Mouse (Mus musculus) embryonic facial prominence, embryonic 14.5 days (tissue): Measurements from ENCODE around the gene Cbr4. TPM values are rescaled to one million over a fixed set of nuclear protein-coding genes. Genes with fewer than 3 reads are reported as not detected.
A peak's percentile ranks its signal among the peaks of the same experiment; 100 is the strongest.

ENCODE experiments used
- ATAC-seq: fragments of 200-750 bp; cut with Nextera tagmentation; 2 replicates; pipeline ENCODE4 v1.8.0; 2017; ENCODE audit warnings: low read depth, moderate number of reproducible peaks, moderate TSS enrichment
- DNase-seq: peaks from one replicate; pipeline ENCODE4 v3.0.0-alpha.2; 2015; ENCODE audit warnings: low spot score
- H3K27ac ChIP-seq: fragments of 300-500 bp; sonication (generic); replicated peaks from 2 replicates; pipeline ENCODE4 v1.5.1; 2014; ENCODE audit warnings: low read depth, mild to moderate bottlenecking, low read length, moderate library complexity
- H3K27me3 ChIP-seq: fragments of 300-500 bp; sonication (generic); replicated peaks from 2 replicates; pipeline ENCODE4 v1.6.1; 2014; ENCODE audit warnings: low read length; ENCODE audit not compliant: control insufficient read depth, insufficient read depth
- H3K36me3 ChIP-seq: fragments of 300-500 bp; sonication (generic); 2 replicates; pipeline ENCODE4 v1.6.1; 2014; ENCODE audit warnings: low read length, mixed read lengths; ENCODE audit not compliant: control insufficient read depth, insufficient read depth
- H3K4me1 ChIP-seq: fragments of 300-500 bp; sonication (generic); 2 replicates; pipeline ENCODE4 v1.6.1; 2014; ENCODE audit warnings: antibody characterized with exemption, low read length; ENCODE audit not compliant: control insufficient read depth, insufficient read depth
- H3K4me2 ChIP-seq: fragments of 300-500 bp; sonication (generic); 2 replicates; pipeline ENCODE4 v1.6.1; 2014; ENCODE audit warnings: low read depth, mild to moderate bottlenecking, low read length, moderate library complexity, mixed read lengths
- H3K4me3 ChIP-seq: fragments of 300-500 bp; sonication (generic); 2 replicates; pipeline ENCODE4 v1.5.1; 2014; ENCODE audit warnings: low read depth, mild to moderate bottlenecking, low read length
- H3K9ac ChIP-seq: fragments of 300-500 bp; sonication (generic); 2 replicates; pipeline ENCODE4 v1.6.1; 2014; ENCODE audit warnings: low read depth, mild to moderate bottlenecking, low read length, moderate library complexity, mixed read lengths
- H3K9me3 ChIP-seq: fragments of 300-500 bp; sonication (generic); 2 replicates; pipeline ENCODE4 v1.6.1; 2016; ENCODE audit warnings: low read length; ENCODE audit not compliant: control insufficient read depth
- WGBS: fragments of 180-500 bp; shearing (Covaris S2); extraction: QIAGEN DNeasy Blood & Tissue Kit; methylation state at CpG from one replicate; pipeline ENCODE4 v1.1.7; 2014; 5-methylcytosine and 5-hydroxymethylcytosine counted together
- polyA plus RNA-seq: library from polyadenylated mRNA; unstranded; fragments of >200 nt; fragmentation: Nextera tagmentation; extraction: Ambion mirVana; gene quantifications from 2 replicates; pipeline ENCODE4 v1.2.1, GENCODE M21; 2014

Gene Cbr4
- polyA plus RNA-seq, 1 experiment from 2014 or later = 31.3 TPM

DNA sequence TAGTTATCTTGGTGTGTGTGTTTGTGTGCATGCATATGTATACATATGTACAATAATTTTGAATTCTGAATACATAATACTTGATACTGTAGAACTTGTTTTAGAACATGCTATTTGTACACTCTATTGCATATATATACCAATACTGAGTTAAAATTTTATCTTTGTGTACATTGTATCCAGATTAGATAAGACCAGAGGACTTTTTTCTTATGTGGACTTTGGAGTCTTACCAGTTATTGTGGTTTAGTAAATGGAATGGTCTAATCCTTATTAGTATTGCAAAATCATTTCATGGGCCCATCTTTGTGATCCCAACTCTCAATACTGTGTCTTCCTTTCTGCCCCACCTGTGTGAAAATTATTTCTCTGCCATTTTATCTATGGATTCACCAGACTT is 14.7 kb downstream of the Cbr4 start:
- H3K4me1 ChIP-seq = no peaks in the 10 kb centered on the region
- no peak for ATAC-seq
- H3K27ac ChIP-seq = no peak overlapping the region
- no peak overlapping the region for H3K4me3 ChIP-seq
- DNase-seq = no peak
- H3K27me3 ChIP-seq = no peaks in the 10 kb centered on the region
- H3K9ac ChIP-seq = no peak overlapping the region
- 0 out of 2 replicates have a peak, but pooled peaks cover 9% of the 10 kb centered on the region for H3K36me3 ChIP-seq
- H3K4me2 ChIP-seq = no peak overlapping the region
- H3K9me3 ChIP-seq = no peaks in the 10 kb centered on the region

DNA sequence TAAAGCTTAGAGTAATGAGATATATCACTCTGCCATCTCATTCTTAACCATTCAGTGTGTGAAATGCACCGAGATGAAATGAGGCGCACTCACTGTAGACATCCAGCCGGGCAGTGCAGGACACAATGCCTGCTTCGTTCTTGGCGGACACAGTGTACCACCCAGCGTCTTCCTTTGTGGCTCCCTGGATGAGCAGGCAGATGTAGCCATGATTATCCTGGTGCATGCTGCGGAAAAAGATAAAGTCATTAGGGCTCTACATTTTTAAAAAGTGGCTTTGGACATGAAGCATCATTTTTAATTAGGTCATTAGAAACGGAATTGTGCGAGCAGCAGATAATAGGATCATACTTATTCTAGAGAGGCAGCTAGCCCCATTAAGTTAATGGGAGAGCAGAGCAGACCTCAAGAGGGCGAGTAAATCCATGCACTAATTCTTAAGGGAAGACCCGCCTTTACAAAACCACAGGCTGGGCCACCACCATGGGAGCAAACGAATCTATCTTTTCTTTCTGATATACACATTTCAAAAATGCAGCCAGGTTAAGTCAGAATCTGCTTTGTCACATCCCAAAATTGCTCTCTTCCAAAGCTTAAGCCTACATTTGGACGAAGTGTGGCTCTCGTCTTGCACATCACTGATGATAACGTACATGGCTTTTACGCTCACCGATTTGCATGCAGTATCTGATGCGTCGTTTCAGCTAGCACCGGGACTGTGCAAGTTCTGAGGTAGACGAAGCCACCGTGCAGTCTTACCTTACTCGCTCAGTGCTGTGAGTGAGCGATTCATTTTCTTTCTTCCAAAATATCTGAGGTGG is 27.8 kb downstream of the Cbr4 start:
- 89% methylated on average over 24 of the region's 24 CpGs for WGBS
- DNase-seq (peak; percentile 34), ATAC-seq (peak; percentile 47; the same call in 1 of the 2 replicates)
- Histone ChIP-seq H3K36me3 (peaks cover 85% of the 10 kb centered on the region), H3K27ac (no peak overlapping the region), H3K4me2 (no peak overlapping the region), H3K9me3 (no peaks in the 10 kb centered on the region), H3K27me3 (no peaks in the 10 kb centered on the region), H3K4me1 (no peaks in the 10 kb centered on the region), H3K9ac (no peak overlapping the region), H3K4me3 (no peak overlapping the region)

DNA sequence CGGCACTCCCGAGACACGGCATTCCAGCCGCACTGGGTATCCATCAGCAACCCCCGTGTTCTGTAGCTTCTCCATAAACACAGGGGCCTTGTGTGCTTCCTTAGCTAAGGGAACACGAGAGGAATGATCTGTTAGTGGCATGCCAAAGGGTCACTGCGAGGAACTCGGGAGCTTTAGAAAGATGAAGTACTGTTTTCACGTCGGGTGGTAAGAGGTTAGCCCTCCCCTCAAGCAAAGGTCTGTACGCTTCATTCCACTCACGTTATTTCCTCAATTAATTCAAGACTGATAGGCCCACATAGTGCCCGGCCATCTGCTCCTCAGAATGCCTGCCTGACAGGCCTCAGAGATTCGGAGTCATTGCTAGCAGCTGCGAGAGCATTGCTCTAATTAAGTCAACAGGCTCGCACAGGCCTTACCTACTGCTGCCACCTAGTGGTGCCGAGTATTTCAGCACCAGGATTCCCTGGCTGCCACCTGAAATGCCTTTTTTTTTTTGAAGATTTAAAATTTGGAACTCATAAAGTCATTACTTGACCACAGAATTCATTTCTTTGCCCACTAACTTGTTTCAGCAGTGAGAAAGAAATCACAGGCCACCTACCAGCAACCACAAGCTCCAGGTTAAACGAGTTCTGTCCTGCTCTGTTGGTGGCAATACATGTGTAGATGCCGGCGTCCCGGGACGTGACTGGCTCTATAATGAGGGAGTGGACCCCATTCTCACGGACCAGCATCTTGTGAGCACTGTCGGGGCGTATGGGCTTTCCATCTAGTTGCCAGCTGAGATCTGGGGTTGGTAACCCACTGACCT is 28.6 kb downstream of the Cbr4 start:
- peak; percentile 89 for ATAC-seq
- Histone ChIP-seq H3K36me3 (peaks cover 83% of the 10 kb centered on the region), H3K9me3 (no peaks in the 10 kb centered on the region), H3K4me3 (no peak overlapping the region), H3K4me2 (no peak overlapping the region), H3K27me3 (no peaks in the 10 kb centered on the region), H3K9ac (no peak overlapping the region), H3K4me1 (no peaks in the 10 kb centered on the region), H3K27ac (no peak overlapping the region)
- WGBS = 44% methylated on average over 25 of the region's 25 CpGs
- DNase-seq = peak; percentile 94

DNA sequence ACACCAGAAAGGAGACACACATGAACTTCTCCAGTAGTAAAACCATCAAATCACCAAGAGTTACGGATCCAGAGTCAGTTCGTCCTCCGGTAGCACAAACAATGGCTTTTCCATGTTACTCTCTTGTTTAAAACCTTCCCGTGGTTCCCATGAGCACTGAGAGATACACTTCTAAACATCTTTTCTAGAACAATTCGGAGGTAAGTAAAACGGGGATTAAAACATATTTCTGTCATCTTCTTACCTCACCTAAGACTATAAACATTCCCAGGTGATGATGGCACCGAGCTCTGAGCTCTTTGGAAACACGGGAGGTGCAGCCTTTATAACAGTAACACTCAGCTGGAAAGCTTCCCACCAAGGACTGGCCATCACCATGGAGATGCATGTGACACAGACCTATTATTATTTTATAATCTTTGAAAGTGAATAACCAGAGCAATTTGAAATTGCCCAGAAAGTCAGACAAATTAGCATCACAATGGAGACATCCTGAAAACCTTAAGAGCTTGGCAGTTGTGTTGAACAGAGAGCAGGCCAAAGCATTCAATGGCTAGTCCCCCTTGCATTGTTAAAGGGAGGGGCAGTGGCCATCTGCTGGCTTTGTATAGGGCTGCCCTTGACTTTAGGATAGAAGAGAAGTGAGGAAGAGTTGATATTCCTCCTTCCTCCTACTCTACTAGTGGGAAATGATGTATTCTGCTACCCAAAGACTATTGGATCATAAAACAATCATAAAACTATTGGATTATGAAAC is 29.4 kb downstream of the Cbr4 start:
- Histone ChIP-seq H3K27ac (no peak overlapping the region), H3K4me3 (no peak overlapping the region), H3K4me1 (no peaks in the 10 kb centered on the region), H3K9me3 (no peaks in the 10 kb centered on the region), H3K4me2 (no peak overlapping the region), H3K27me3 (no peaks in the 10 kb centered on the region), H3K9ac (no peak overlapping the region), H3K36me3 (peaks cover 83% of the 10 kb centered on the region)
- ATAC-seq = no peak
- no peak for DNase-seq
- WGBS = 78% methylated on average over 8 of the region's 8 CpGs

DNA sequence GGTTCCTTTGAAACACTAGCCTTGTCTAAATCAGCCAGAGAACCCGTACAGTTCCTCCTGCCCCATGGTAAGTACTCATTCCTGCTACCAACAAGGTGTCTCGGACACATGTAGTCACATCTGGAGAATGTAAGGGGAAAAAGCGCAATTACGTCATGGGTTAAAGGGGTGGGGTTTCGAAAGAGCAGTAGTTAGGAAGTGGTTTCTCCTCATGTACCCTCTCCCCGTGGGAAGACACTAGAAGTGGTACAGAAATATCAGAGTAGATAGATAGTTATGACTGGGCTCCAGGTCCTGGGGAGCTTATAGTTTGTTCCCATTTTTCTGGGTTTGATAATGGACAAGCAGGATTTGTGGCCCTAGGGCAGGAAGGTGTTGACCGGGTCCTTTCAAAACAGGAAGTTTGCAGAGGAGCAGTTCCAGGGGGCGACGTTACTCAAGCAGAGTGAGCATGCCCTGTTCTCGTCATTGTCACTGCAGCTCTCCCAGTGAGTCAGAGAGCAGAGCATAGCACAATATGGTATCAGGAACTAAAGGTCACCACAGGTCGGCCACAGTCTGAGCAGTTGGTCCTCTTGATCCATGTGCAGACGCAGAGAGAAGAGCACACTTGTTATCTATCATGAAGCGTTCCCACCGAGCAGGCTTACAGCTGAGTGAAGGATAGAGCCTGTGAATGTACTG is 30.1 kb downstream of the Cbr4 start:
- 64% methylated on average over 14 of the region's 14 CpGs for WGBS

DNA sequence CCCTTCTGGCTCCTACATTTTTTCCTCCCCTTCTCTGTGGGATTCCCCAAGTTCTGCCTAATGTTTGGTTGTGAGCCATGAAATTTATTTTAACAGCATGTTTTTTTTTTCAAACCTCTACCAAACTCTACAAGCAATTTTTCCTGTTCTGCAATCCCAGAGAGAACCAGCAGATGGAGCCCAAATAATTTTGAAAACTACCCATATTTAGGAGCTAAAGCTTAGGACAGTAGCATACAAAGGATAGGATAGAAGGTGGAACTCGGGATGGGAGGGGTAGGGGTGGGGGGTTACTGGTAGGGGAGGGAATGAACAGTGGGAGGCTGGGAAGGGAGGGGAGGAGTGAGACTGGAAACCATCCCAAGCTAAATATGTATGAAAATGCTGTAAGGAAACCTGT is 34.6 kb downstream of the Cbr4 start:
- Histone ChIP-seq H3K27ac (no peak overlapping the region), H3K9ac (no peak overlapping the region), H3K27me3 (no peaks in the 10 kb centered on the region), H3K4me1 (no peaks in the 10 kb centered on the region), H3K4me3 (no peak overlapping the region), H3K36me3 (peaks cover 76% of the 10 kb centered on the region), H3K4me2 (no peak overlapping the region), H3K9me3 (no peaks in the 10 kb centered on the region)
- no peak for ATAC-seq
- DNase-seq = no peak
- 3% methylated on average over 1 of the region's 1 CpGs for WGBS

More for the DNA sequence above, 30.1 kb downstream of the Cbr4 start:
- no peaks in the 10 kb centered on the region for H3K9me3 ChIP-seq
- no peak overlapping the region for H3K27ac ChIP-seq
- peaks cover 82% of the 10 kb centered on the region for H3K36me3 ChIP-seq
- no peaks in the 10 kb centered on the region for H3K4me1 ChIP-seq
- no peak overlapping the region for H3K4me3 ChIP-seq
- DNase-seq (no peak), ATAC-seq (no peak)
- no peaks in the 10 kb centered on the region for H3K27me3 ChIP-seq
- H3K9ac ChIP-seq = no peak overlapping the region
- no peak overlapping the region for H3K4me2 ChIP-seq

DNA sequence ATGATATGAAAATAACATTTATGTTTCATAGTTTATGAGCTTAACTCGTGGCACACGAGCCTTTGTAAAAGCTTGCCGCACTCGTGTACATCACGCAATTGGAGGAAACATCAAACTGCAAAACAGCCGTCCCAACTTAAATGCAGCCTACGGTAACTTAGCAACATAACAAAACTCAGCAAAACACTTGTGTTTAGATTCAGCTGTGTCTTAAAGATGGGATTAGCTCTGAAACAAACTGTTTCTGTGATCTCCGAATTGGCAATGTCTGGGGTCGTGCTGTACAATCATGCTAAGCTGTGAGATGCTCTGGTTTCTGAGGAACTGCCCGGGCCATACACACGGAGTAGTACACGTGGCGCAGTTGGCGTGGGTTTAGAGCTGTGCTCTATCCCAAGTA is 39.5 kb downstream of the Cbr4 start:
- Histone ChIP-seq H3K4me3 (no peak overlapping the region), H3K27ac (no peak overlapping the region), H3K36me3 (peaks cover 83% of the 10 kb centered on the region), H3K4me2 (no peak overlapping the region), H3K4me1 (no peaks in the 10 kb centered on the region), H3K9ac (no peak overlapping the region), H3K27me3 (no peaks in the 10 kb centered on the region), H3K9me3 (no peaks in the 10 kb centered on the region)
- WGBS = 78% methylated on average over 14 of the region's 14 CpGs
- DNase-seq (peak; percentile 56), ATAC-seq (no peak; the same call in 1 of the 2 replicates)

DNA sequence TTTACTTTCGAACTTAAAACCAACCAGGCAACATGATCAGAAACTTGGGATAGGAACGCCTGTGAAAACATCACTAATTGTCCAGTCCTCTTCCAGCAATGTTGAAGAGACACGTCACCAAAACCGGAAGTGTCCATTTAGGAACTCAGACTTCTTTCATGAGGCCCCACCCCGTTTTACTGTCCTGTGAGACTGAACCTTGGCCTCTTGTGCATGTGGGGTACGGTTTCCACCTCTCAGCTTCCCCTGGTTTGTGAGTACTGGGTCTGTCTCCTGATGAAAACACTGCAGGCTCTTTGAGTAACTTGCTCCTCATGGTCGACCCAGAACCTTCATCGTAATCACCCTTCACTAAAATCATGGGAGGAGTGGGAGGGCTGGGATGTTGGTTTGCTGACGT is 40.7 kb downstream of the Cbr4 start:
- Histone ChIP-seq H3K4me2 (no peak overlapping the region), H3K4me1 (no peaks in the 10 kb centered on the region), H3K9ac (no peak overlapping the region), H3K4me3 (no peak overlapping the region), H3K36me3 (peaks cover 82% of the 10 kb centered on the region), H3K27me3 (no peaks in the 10 kb centered on the region), H3K9me3 (no peaks in the 10 kb centered on the region), H3K27ac (no peak overlapping the region)
- no peak for ATAC-seq
- WGBS = 86% methylated on average over 9 of the region's 9 CpGs
- DNase-seq = no peak
